Mouse (Mus musculus) liver, adult (tissue): Measurements from ENCODE around the gene Fos.

Source experiments
- GATA4 ChIP-seq: IDR thresholded peaks from 2 replicates; pipeline ENCODE4 v1.6.1; 2014; ENCODE audit warnings: mild to moderate bottlenecking, low read length; ENCODE audit not compliant: insufficient replicate concordance

Fos gene

DNA sequence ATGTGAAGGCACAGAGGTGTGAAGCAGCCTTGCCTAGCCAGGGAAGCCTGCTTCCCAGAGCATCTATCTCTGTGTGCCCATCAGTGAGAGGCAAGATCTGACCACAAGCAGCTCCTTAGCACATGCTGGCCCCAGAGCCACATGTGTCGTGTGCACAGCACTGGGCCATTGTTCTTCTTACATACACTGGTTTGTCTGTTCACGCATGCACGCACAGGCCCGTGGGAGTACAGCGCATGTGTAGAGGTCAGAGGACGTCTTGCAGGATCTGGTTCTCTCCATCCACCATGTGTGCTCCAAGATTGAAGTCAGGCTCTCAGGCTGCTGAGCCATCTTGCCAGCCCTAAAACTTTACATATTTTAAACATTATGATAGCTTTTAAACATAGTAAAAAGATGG is 47.4 kb downstream of the Fos start:
- TF ChIP-seq GATA4 = no peak

DNA sequence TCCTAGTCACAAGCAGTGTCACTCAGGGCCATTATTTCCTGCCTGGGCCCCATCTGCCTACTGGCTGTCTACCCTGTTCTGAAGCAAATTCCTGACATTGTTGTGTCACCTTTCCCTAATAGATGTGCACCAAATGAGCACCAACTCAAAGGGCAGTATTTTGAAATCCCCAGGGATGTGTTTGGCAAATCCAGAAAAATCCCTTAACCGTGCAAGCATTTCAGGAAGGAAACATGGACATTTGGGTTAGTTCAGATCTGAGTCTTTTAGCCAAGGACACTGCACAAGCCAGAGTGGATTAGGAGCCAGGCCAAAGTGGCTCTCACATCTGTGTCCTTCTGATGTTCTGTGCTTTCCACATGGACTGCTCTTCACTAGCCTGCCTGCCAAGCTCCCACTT is 48.0 kb downstream of the Fos start:
- TF ChIP-seq GATA4 = no peak

DNA sequence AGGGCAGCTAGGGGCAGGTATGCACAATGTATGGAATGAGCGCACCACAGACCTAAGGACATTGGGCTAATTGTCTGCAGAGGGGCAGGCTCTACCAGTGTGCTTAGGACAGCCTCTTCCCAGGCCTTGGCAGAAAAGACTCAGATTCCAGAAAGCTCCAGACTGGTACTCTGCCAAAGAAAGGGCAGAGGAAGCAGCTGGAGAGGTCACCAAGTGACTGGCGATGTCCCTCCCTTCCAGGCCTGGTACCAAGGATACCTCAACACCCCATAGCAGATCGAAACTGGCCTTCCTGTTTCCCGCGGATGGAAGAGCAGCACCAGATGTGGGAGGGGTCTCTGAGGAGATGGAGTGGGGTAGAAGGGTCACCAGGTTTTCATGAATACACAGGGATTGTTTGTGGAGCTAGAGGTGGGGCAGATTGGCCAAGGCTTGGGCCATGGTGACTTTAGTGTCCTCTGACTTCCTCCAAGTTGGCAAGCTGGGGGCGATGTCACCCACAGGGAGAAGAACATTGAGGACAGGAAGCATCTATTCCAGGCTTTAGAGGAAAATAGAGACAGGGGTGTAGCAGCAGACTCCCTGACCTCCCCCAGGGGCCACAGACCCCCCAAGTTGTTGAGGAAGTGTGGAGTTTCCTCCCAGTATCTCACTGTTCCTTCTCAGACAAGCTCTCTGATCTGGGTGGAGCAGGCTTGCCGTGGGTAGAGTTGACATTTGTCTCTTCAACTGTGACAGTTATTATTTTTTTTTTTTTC is 49.1 kb downstream of the Fos start:
- no peak for TF ChIP-seq GATA4

DNA sequence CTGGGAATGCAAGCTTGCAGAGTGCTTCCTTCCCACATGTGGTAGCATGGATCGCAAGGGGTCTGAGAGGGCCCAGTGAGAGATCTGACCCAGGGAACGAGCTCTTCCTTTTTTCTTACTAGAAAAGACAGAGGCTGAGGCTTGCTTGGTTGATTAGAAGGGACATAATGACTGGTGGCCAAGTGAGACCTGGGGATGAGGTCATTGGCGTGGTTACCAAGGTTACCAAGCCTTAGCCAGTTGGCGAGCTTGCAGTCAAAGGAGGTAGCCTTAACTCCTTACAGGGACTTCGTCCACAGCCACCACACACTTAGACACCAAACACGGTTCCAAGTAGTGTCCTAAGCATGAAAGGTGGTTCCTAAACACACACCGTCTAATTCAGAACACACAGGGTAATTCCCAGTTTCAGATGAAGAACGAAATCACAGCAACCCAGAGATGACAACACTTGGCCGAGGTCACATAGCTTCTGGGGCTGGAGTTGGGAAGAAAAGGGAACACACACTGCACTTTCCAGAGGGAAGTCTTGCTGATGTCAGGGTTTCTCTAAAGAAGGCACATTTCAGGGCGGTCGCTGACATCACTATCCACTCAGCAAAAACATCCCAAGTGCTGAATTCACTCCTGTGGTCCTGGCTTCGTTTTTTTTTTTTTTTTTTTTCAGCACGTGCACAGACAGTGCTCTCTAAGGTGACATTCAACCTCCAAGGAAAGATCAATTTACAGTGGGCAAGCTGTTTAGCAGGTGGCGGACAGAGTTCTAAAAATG is 49.9 kb downstream of the Fos start:
- TF ChIP-seq GATA4 = no peak

DNA sequence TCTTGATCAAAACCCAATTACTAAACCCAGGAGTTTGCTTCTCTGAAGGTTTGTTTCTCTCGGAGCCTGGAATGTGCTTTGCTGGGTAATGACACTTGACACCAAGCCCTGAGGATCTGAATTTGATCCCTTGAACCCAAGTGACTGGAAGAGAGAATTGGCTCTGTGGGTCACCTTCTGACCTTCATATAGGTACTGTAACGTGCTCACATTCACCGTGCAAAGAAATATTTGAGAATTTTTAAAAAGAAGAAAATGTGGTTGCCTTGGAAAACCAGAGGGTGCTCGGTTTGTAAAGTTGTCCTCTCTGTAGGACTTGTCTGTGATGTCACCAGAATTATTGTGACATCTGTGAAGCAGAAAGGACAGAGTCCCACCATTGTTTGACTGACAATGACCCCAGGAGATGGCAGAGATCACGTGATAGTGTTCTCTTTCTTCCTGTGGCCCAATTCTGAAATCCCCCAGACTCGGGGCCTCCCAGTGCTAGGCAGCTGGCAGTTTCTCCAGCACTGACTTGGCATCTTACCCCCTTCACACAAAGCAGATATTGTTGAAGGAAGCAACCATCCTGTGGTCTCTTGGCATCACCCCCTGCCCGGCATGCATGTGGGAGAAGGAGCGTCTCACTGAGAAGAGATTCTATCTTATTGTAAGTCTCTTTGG is 50.6 kb downstream of the Fos start:
- no peak for TF ChIP-seq GATA4
